Mouse (Mus musculus): ENCODE results near the gene Btnl1. TPM values are rescaled to one million over a fixed set of nuclear protein-coding genes. Genes with fewer than 3 reads are reported as not detected.
A peak's percentile ranks its signal among the peaks of the same experiment; 100 is the strongest.

The Btnl1 gene
- not detected for total RNA-seq (2021)
- long read RNA-seq, experiment 1 = 0 reads
- long read RNA-seq, experiment 2 = 0 reads

- DNase-seq = no peak
Measured at GRCm38 (mm10) chr17:34376847-34377246, at the start of gene Btnl1. Gene Btnl1 (plus strand): TSS chr17:34377132.

GRCm38 (mm10) chr17:34329807-34330206 lies 47.1 kb upstream of the Btnl1 start:
- no peak for DNase-seq

- DNase-seq = no peak
Measured at GRCm38 (mm10) chr17:34331200-34331599, 45.7 kb upstream of the Btnl1 start.

- DNase-seq = peak in 1 of 2 experiments; percentile 45
Measured at GRCm38 (mm10) chr17:34340619-34341402, 36.1 kb upstream of the Btnl1 start.

- DNase-seq = no peak
Measured at GRCm38 (mm10) chr17:34344882-34345281, 32.0 kb upstream of the Btnl1 start.

DNA sequence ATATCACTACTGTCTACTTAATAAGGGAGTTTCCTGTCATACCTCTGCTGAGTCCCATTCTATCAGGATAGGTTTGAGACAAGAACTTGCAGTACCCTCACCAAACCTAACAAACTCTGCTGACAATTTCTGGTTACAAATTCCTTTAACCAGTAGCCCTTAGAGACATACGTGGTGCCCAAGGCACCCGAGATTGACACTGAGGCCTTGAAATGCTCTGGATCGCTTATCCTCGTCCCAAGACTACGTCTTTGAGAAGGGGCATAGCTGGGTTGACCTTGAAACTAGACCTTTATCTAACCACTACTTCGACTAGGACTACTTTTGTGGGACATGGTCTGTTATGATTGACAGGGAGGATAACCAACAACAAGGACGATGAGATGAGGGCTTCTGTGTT lies 31.4 kb upstream of the Btnl1 start:
- DNase-seq = no peak

GRCm38 (mm10) chr17:34346041-34346440 lies 30.9 kb upstream of the Btnl1 start:
- no peak for DNase-seq

- DNase-seq = peak; percentile 68 to 83
Measured at GRCm38 (mm10) chr17:34347606-34348308, 29.2 kb upstream of the Btnl1 start.

DNA sequence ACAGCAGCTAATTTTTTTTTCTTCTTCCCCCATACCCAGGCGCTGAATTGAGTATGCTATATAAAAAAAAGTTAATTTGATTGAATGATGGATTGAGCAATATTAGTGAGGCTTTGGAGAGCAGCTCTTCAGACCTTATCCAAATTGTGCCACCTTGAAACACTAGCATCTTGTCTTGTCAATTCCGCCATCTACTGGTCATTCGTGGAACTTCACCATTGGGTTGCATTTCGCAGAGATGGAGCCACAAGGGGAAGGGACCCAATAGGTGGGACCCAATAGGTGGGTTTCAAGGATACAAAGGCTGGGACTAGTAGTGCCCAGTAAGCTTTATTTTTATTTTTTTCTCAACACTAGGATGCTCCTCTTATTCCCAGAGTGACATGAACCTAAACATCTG lies 27.5 kb upstream of the Btnl1 start:
- peak; percentile 69 to 90 for DNase-seq

DNA sequence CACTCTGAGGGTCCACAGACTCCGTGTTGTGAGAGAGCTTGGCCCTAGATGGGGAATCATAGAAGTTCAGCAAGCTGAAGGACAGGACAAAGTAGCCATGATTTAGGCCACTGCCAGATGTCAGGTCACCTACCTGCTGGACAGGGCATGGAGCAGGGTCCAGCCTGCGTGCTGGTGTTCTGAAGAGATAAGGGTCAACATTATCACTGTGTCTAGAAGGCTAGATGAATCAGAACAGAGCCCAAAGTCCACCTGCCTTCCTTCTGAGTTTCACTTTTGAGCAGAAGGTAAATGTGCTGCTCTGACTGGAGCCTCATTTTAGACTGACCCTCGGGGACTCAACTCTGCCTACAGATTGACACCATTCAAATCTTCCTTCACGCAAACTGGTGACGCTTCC lies 22.4 kb upstream of the Btnl1 start, which contains the start of gene Btnl2:
Gene Btnl2, plus strand, starts transcription at position 284 of the 400 bp plus-strand sequence.
- no peak for DNase-seq

- peak; percentile 29 to 33 for DNase-seq
Measured at GRCm38 (mm10) chr17:34354940-34355339, 22.0 kb upstream of the Btnl1 start.

DNA sequence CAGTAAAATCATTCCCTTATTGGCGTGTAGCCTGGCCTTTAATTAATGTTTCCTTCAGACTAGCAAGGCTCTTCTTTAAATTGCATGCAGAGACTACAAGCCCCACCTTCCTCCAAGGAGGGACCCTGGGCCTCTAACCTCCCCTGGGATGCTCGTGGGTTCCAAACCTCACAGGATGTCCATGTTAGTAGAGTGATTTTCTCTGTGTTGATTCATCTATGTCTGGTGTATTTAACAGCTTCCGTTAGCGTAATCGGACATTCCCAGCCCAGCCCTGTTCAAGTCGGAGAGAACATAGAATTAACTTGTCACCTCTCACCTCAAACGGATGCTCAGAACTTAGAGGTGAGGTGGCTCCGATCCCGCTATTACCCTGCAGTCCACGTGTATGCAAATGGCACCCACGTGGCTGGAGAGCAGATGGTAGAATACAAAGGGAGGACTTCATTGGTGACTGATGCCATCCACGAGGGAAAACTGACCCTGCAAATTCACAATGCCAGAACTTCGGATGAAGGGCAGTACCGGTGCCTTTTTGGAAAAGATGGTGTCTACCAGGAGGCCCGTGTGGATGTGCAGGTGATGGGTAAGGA lies 13.9 kb upstream of the Btnl1 start:
- DNase-seq = no peak

GRCm38 (mm10) chr17:34363676-34364310 lies 13.1 kb upstream of the Btnl1 start:
- peak in 1 of 2 experiments; percentile 13 for DNase-seq

- DNase-seq = peak in 1 of 2 experiments; percentile 12
Measured at GRCm38 (mm10) chr17:34365031-34365430, 11.9 kb upstream of the Btnl1 start.

DNA sequence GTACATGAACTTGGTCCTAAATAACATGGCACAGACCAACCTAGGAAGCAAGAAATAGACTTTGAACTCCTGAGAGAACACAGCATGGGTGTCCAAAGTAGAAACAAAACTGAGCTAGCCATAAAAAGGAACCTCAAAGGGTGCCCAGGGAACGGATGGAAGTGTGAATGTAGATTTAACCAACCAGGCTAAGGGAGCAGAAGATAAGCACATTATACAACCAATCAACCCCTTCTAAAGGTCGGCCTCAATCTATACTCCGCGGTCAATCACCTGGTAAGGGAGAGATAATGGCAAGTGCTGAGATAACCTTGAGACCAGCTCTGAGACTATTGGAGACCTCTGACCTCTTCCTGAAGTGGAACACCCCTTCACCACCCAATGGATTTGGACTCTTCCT lies 6.4 kb upstream of the Btnl1 start:
- DNase-seq = no peak

DNA sequence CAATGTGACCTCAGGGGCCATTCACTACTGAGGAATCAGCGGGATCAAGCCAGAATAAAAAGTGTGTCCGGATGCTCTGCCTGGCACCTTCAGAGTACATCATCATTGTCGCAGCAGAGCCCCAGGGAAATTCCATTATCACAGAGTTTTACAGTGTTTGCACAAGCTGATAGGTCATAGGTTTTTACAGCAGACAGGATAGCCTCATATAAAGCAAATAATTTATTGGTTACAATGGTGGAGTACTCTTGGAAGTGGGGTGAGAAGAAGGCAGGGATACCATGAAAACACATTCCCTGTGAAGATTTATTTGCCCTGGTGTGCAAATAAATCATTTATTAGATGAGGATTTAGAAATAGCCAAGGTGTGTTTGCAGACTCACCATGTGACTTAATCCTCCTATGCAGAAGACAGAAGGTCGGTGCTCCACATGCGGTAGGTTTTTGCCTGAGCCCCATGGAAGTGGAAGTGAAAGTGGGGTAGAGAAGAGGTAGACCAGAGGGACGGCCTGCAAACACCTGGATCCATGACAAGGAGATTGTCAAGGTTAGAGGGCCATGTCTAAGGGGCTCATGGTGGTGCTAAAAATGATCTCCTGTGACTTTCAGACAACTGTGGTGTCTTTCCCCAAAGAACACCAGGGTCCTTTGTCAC lies 3.8 kb upstream of the Btnl1 start:
- DNase-seq = no peak

DNA sequence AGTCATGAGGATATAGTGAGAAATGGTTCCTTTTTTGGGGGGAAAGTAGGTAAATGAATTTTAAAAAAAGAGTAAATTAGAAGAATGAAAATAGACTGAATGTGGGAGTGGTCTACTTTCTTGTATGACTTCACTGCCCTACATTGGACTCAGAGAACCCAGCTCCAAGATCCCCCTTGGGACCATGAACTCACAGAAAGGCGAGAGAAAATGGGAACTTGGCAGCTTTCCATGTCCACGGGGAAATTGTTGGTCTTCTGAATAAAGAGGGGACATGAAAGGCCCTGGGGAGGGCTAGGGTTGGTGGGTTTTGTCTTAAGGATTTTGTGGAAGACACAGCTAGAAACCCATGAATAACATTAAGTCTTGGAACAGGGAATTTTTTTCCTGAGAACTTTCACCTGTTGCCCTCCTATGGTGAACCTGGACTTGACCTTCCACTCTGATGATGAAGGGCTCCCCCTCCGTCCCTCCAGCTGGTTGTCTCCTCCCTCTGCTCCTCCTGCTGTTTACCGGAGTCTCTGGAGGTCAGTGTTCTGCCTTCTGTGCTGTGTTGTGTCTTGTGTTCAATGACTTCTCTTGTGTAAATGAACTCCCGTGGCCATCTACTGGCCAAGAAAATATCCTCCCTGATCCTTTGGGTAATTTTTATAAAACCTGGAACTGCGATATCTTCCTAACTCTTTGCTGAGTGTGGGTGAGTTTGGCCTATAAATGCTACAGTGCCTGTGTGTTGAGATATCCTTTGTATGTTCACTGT lies 698 bp downstream of the Btnl1 start:
- no peak for DNase-seq

DNA sequence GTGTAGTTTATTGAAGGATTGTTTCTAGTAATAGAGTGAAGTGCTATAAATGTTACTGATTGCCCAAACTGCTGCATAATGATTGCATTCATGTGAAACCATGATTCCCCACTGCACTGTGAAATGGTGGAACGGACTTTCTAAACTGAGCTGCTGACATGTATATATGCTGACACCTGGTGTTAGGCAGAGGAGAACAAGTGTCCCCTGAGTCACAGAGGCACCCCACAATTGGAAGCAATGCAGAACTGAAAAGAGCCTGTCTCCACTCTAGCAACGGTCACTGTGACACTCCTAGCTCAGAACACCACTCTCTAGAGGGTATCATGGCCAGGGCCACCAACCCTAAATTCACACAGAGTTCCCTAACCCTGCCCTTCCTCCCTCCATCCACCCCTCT lies 1.8 kb downstream of the Btnl1 start:
- DNase-seq = no peak

DNA sequence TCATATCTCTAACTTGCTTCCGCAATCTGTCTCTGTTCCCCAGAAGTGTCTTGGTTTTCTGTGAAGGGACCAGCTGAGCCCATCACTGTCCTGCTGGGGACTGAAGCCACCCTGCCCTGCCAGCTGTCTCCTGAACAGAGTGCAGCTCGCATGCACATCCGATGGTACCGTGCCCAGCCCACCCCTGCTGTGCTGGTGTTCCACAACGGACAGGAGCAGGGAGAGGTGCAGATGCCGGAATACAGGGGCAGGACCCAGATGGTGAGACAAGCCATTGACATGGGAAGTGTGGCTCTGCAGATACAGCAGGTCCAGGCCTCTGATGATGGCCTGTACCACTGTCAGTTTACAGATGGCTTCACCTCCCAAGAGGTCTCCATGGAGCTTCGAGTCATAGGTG lies 2.5 kb downstream of the Btnl1 start:
- DNase-seq = no peak

- no peak for DNase-seq
Measured at GRCm38 (mm10) chr17:34381876-34382275, 4.9 kb downstream of the Btnl1 start.

- peak in 1 of 2 experiments; percentile 15 for DNase-seq
Measured at GRCm38 (mm10) chr17:34383212-34383611, 6.3 kb downstream of the Btnl1 start.
